Mouse (Mus musculus) heart, adult 8-10 months (tissue): ENCODE results near the gene Allc. TPM values are rescaled to one million over a fixed set of nuclear protein-coding genes. Genes with fewer than 3 reads are reported as not detected.

Experiments
- DNase-seq: peaks from one replicate; pipeline ENCODE4 v3.0.0; 2022; ENCODE audit warnings: low spot score
- total RNA-seq, 4 experiments: library from RNA; stranded (reverse); gene quantifications; 2 replicates each; pipeline ENCODE4 v1.2.4; 2022

Gene Allc
- not detected for total RNA-seq

- no peak for DNase-seq
Observed at GRCm38 (mm10) chr12:28582423-28582822, at the start of gene Allc. Gene Allc, minus strand, starts transcription at chr12:28582523.

GRCm38 (mm10) chr12:28628436-28628835 is 46.1 kb upstream of the Allc start:
- no peak for DNase-seq

GRCm38 (mm10) chr12:28627092-28627491 is 44.8 kb upstream of the Allc start:
- DNase-seq = no peak

GRCm38 (mm10) chr12:28625407-28625806 is 43.1 kb upstream of the Allc start:
- DNase-seq = no peak

- DNase-seq = no peak
Observed at GRCm38 (mm10) chr12:28624251-28624650, 41.9 kb upstream of the Allc start.

- DNase-seq = peak; percentile 44
Observed at GRCm38 (mm10) chr12:28623195-28623594, 40.9 kb upstream of the Allc start, which contains the start of gene Colec11. Gene Colec11, minus strand, starts transcription at chr12:28623377.

- no peak for DNase-seq
Observed at GRCm38 (mm10) chr12:28622641-28623040, 40.3 kb upstream of the Allc start.

- no peak for DNase-seq
Observed at GRCm38 (mm10) chr12:28622167-28622532, 39.8 kb upstream of the Allc start.

- no peak for DNase-seq
Observed at GRCm38 (mm10) chr12:28621451-28622166, 39.3 kb upstream of the Allc start.

- DNase-seq = no peak
Observed at GRCm38 (mm10) chr12:28617297-28617696, 35.0 kb upstream of the Allc start.

- no peak for DNase-seq
Observed at GRCm38 (mm10) chr12:28614401-28614800, 32.1 kb upstream of the Allc start.

- DNase-seq = no peak
Observed at GRCm38 (mm10) chr12:28612391-28612790, 30.1 kb upstream of the Allc start.

GRCm38 (mm10) chr12:28607546-28608305 is 25.4 kb upstream of the Allc start:
- no peak for DNase-seq

- DNase-seq = no peak
Observed at GRCm38 (mm10) chr12:28603494-28603893, 21.2 kb upstream of the Allc start.

- DNase-seq = peak; percentile 40
Observed at GRCm38 (mm10) chr12:28602259-28602658, 19.9 kb upstream of the Allc start.

GRCm38 (mm10) chr12:28598526-28598991 is 16.2 kb upstream of the Allc start:
- no peak for DNase-seq

GRCm38 (mm10) chr12:28598110-28598509 is 15.8 kb upstream of the Allc start:
- no peak for DNase-seq

GRCm38 (mm10) chr12:28597699-28598098 is 15.4 kb upstream of the Allc start:
- DNase-seq = no peak

- DNase-seq = no peak
Observed at GRCm38 (mm10) chr12:28596851-28597250, 14.5 kb upstream of the Allc start.

GRCm38 (mm10) chr12:28590428-28590827 is 8.1 kb upstream of the Allc start:
- no peak for DNase-seq

- DNase-seq = peak; percentile 81
Observed at GRCm38 (mm10) chr12:28589090-28589868, 7.0 kb upstream of the Allc start.

- no peak for DNase-seq
Observed at GRCm38 (mm10) chr12:28587949-28588348, 5.6 kb upstream of the Allc start.
